Mouse (Mus musculus) skeletal muscle tissue, adult 2 months (tissue): Measurements from ENCODE around the gene Dach1.

Experiments
- DNase-seq: peaks from one replicate; pipeline ENCODE4 v3.0.0-alpha.2; 2012; ENCODE audit warnings: low read depth, low spot score

Dach1 gene

GRCm38 (mm10) chr14:98169421-98170076 lies at the start of gene Dach1:
TSS of gene Dach1 (minus strand) at chr14:98169765.
- DNase-seq: no peak

GRCm38 (mm10) chr14:98200089-98200488 lies 30.5 kb upstream of the Dach1 start:
- no peak for DNase-seq

GRCm38 (mm10) chr14:98181545-98181944 lies 12.0 kb upstream of the Dach1 start:
- DNase-seq: no peak

GRCm38 (mm10) chr14:98173831-98174230 lies 4.3 kb upstream of the Dach1 start:
- no peak for DNase-seq

GRCm38 (mm10) chr14:98172394-98172905 lies 2.9 kb upstream of the Dach1 start:
- no peak for DNase-seq

- no peak for DNase-seq
These were observed 2.3 kb upstream of the Dach1 start for GRCm38 (mm10) chr14:98171861-98172260.

- DNase-seq: no peak
These were observed 610 bp downstream of the Dach1 start for GRCm38 (mm10) chr14:98168908-98169401.

- no peak for DNase-seq
These were observed 1.3 kb downstream of the Dach1 start for GRCm38 (mm10) chr14:98168039-98168907.

- no peak for DNase-seq
These were observed 2.2 kb downstream of the Dach1 start for GRCm38 (mm10) chr14:98167186-98168038.

GRCm38 (mm10) chr14:98166318-98166976 lies 3.1 kb downstream of the Dach1 start:
- DNase-seq: no peak

- DNase-seq: no peak
These were observed 12.8 kb downstream of the Dach1 start for GRCm38 (mm10) chr14:98156753-98157152.

- DNase-seq: no peak
These were observed 13.7 kb downstream of the Dach1 start for GRCm38 (mm10) chr14:98155725-98156392.

- no peak for DNase-seq
These were observed 14.6 kb downstream of the Dach1 start for GRCm38 (mm10) chr14:98154832-98155422.

GRCm38 (mm10) chr14:98141758-98142157 lies 27.8 kb downstream of the Dach1 start:
- no peak for DNase-seq

GRCm38 (mm10) chr14:98138873-98139665 lies 30.5 kb downstream of the Dach1 start:
- no peak for DNase-seq

GRCm38 (mm10) chr14:98134546-98134945 lies 35.0 kb downstream of the Dach1 start:
- DNase-seq: no peak

- DNase-seq: no peak
These were observed 46.5 kb downstream of the Dach1 start for GRCm38 (mm10) chr14:98123032-98123431.

GRCm38 (mm10) chr14:98116627-98117026 lies 52.9 kb downstream of the Dach1 start:
- DNase-seq: no peak

- no peak for DNase-seq
These were observed 56.5 kb downstream of the Dach1 start for GRCm38 (mm10) chr14:98113106-98113505.
